Mouse (Mus musculus) forebrain, embryonic 10.5 days (tissue): ENCODE data around the gene Gabbr2. TPM values are rescaled to one million over a fixed set of nuclear protein-coding genes. Genes with fewer than 3 reads are reported as not detected.
"Not testable (repeated sequence)": the region's sequence is repeated elsewhere in the genome, so short reads cannot be mapped to it uniquely, and the experiment has no call there.

Source experiments
- DNase-seq: peaks from one replicate; pipeline ENCODE4 v3.0.0-alpha.2; 2017; ENCODE audit warnings: low spot score; ENCODE audit errors: extremely low spot score
- H3K27ac ChIP-seq: fragments of 300-500 bp; sonication (generic); 2 replicates; pipeline ENCODE4 v1.5.1; 2016; ENCODE audit warnings: mild to moderate bottlenecking
- H3K27me3 ChIP-seq: fragments of 300-500 bp; sonication (generic); 2 replicates; pipeline ENCODE4 v1.6.1; 2016; ENCODE audit warnings: mild to moderate bottlenecking; ENCODE audit not compliant: poor library complexity, severe bottlenecking
- H3K36me3 ChIP-seq: fragments of 300-500 bp; sonication (generic); replicated peaks from 2 replicates; pipeline ENCODE4 v1.6.1; 2016; ENCODE audit warnings: mild to moderate bottlenecking, moderate library complexity
- H3K4me1 ChIP-seq: fragments of 300-500 bp; sonication (generic); 2 replicates; pipeline ENCODE4 v1.6.1; 2016
- H3K4me3 ChIP-seq: fragments of 300-500 bp; sonication (generic); 2 replicates; pipeline ENCODE4 v1.5.1; 2016; ENCODE audit warnings: mild to moderate bottlenecking, moderate library complexity
- H3K9me3 ChIP-seq: fragments of 300-500 bp; sonication (generic); 2 replicates; pipeline ENCODE4 v1.6.1; 2016; ENCODE audit warnings: mild to moderate bottlenecking, moderate library complexity
- WGBS: fragments of 180-500 bp; shearing (Covaris S2); methylation state at CpG from one replicate; pipeline ENCODE4 v1.1.7; 2016; 5-methylcytosine and 5-hydroxymethylcytosine counted together
- polyA plus RNA-seq: library from polyadenylated mRNA; unstranded; fragments of >200 nt; fragmentation: Nextera tagmentation; extraction: Ambion mirVana; gene quantifications from 2 replicates; pipeline ENCODE4 v1.2.1, GENCODE M21; 2016

Gabbr2 gene
- polyA plus RNA-seq, 1 experiment from 2014 or later = 0.06 TPM

DNA sequence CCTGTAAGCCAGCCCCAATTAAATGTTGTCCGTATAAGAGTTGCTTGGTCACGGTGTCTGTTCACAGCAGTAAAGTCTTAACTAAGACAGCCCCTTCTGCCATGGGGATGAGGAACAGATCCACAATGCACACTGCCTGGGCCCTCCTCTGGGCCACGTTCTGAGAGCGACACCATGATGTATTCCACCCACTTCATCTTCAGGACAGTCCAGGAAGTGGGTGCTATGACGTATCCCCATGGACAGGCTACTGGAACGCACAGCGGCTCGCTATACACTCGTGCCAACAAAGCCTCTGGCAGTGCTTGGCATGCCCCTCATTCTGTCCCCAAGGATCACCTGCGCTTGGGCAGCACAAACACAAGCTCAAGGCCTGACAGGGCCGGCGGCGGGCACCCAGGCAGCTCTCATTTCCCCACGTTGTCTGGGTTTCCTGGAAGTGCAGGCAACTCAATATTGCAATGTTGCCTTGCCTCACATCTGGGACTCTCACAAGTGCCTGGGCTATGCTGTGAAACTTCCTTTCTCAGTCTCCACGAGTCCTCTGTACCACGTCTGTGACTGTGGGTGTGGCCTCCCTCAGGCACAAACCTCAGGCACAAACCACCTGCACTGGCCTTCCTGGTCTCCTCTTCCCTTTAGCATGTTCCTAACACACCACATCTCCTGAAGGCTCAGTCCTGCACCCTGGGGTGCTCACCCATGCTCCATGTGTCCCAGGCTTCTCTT lies 355.8 kb downstream of the Gabbr2 start:
- no peaks in the 10 kb centered on the region for H3K9me3 ChIP-seq
- H3K36me3 ChIP-seq = no peaks in the 10 kb centered on the region
- no peak for DNase-seq
- no peak overlapping the region for H3K27ac ChIP-seq
- peaks cover 5% of the 10 kb centered on the region; the same call in 1 of the 2 replicates for H3K4me1 ChIP-seq
- WGBS = 90% methylated on average over 16 of the region's 16 CpGs
- no peak overlapping the region for H3K4me3 ChIP-seq
- no peaks in the 10 kb centered on the region for H3K27me3 ChIP-seq

DNA sequence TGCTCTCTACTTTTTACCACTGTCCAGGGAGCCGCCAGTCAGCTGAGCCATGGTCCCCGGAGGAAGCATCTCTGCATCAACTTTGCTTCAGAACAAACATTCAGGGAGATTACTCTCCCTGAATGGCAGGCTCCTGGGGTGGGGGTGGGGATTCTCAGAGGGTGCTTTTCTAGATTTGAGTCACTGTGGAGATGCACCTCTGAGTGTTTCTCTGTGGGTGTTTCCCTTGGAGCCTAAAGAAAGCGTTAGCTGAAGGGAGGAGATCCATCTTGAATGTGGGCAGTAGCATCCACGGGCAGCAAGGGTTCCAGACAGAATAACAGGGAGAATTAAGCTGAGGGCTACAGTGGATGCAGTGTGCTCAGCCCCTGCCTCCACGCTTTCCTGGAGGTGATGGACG lies 356.8 kb downstream of the Gabbr2 start:
- H3K27ac ChIP-seq = no peak overlapping the region
- no peaks in the 10 kb centered on the region for H3K9me3 ChIP-seq
- no peaks in the 10 kb centered on the region for H3K27me3 ChIP-seq
- WGBS = 67% methylated on average over 6 of the region's 6 CpGs
- no peak overlapping the region for H3K4me3 ChIP-seq
- H3K36me3 ChIP-seq = no peaks in the 10 kb centered on the region
- DNase-seq = no peak
- H3K4me1 ChIP-seq = peaks cover 13% of the 10 kb centered on the region

DNA sequence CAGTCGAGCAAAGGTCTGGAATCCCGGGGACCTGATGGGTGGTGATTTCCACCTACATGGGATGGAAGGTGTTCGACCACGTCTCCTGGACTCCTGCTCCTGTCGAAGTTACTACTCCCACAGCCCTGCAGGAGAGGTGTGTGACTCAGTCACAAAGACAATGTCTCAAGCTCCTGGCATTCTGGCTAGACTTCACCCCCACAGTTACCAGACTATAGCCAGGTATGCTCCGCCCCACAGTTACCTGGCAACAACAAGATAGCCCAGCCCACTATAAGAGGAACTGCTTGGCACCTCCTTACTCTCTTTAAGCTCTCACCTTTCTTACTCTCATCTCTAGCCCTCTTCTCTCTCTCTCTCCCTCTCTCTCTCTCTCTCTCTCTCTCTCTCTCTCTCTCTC lies 358.1 kb downstream of the Gabbr2 start:
- 73% methylated on average over 6 of the region's 6 CpGs for WGBS
- H3K27ac ChIP-seq, DNase-seq: not testable (repeated sequence)

DNA sequence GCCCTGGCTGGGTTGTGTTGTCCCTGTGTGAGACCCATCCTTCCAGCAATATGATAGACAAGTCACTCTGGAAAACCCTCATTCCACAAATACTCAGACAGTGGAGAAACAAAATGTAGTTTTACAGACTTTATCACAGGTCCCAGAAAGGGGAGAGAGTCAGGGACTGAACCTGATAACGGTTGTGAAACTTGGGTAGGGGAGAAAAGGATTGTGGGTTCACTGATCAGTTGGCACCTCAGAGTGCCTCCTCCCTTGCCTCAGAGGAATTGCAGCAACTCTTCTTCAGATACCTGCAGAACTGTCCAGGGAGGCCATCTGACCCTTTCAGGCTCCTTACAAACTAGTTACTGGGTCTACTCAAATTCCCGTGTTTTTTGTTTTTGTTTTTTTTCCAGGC lies 359.2 kb downstream of the Gabbr2 start:
- H3K27ac ChIP-seq = no peak overlapping the region
- H3K27me3 ChIP-seq = no peaks in the 10 kb centered on the region
- no peaks in the 10 kb centered on the region for H3K9me3 ChIP-seq
- WGBS = 82% methylated on average over 2 of the region's 2 CpGs
- DNase-seq = no peak
- H3K4me3 ChIP-seq = no peak overlapping the region
- H3K4me1 ChIP-seq = peaks cover 28% of the 10 kb centered on the region
- H3K36me3 ChIP-seq = no peaks in the 10 kb centered on the region

More for the DNA sequence above, 358.1 kb downstream of the Gabbr2 start:
- H3K27me3 ChIP-seq, H3K4me3 ChIP-seq, H3K9me3 ChIP-seq, H3K36me3 ChIP-seq: not testable (repeated sequence)
- peaks cover 20% of the 10 kb centered on the region for H3K4me1 ChIP-seq

DNA sequence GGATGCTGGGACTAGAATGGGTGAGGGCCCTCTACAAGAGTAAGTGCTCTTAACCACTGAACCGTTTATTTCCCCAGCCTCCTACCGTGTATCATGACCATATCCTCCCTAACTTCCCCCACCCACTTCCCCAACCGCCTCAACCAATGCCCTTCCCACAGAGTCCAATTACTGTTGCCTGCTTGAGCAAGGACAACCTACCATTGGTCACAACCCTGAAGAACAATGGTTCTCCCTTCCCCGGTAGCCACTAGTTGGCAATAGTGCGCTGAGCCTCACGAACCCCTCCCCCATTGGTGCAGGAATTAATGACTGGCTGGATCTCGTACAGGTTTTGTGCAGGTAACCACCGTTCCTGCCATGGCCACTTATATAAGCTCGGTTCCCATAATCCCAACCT lies 361.3 kb downstream of the Gabbr2 start:
- Histone ChIP-seq H3K4me1 (peaks cover 30% of the 10 kb centered on the region), H3K36me3 (no peaks in the 10 kb centered on the region), H3K27ac (no peak overlapping the region), H3K9me3 (no peaks in the 10 kb centered on the region), H3K4me3 (no peak overlapping the region), H3K27me3 (no peaks in the 10 kb centered on the region)
- no peak for DNase-seq
- 60% methylated on average over 9 of the region's 9 CpGs for WGBS

DNA sequence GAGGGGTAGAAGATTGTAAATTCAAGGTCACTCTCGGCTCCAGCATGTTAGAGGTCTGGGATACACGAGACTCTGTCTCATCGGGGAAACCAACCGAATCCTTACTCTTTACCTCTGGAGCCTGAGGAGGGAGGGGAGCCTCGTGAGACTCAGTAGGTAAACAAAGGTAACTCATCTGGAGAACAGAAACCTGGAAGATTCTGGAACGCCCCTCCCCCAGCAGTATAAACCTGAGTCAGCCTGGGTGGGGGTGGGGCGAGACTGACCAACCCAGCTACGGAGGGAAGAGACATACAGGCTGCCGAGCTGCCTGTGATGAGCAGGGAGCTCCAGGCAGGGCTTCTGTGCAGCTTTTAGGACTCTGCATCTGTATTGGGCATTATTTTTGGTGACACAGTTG lies 362.8 kb downstream of the Gabbr2 start:
- no peaks in the 10 kb centered on the region for H3K36me3 ChIP-seq
- no peaks in the 10 kb centered on the region for H3K9me3 ChIP-seq
- H3K4me3 ChIP-seq = no peak overlapping the region
- no peaks in the 10 kb centered on the region for H3K27me3 ChIP-seq
- H3K27ac ChIP-seq = no peak overlapping the region
- DNase-seq = no peak
- 60% methylated on average over 9 of the region's 9 CpGs for WGBS
- H3K4me1 ChIP-seq = peaks cover 25% of the 10 kb centered on the region

DNA sequence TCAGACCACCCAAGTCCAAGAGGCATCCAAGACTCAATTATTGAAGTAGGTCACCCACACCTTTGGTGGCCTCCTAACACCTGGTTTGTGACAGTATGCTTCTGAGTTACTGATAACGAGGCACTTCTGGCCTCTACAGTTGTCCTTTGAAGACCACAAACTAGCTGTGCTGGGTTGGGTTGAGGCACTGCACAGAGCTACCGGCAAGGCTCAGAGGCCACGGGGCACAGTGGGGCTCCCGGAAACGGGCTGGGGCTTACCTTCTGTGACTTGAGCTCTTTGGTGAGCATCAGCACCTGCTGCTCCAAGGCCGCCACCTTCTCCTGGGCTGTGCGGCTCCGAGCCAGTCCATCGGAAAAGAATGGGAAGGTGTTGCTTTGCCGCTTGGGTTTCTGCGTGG lies 363.6 kb downstream of the Gabbr2 start:
- no peaks in the 10 kb centered on the region for H3K36me3 ChIP-seq
- no peaks in the 10 kb centered on the region for H3K27me3 ChIP-seq
- no peak overlapping the region for H3K27ac ChIP-seq
- peaks cover 25% of the 10 kb centered on the region for H3K4me1 ChIP-seq
- DNase-seq = no peak
- no peaks in the 10 kb centered on the region for H3K9me3 ChIP-seq
- H3K4me3 ChIP-seq = no peak overlapping the region
- 83% methylated on average over 11 of the region's 11 CpGs for WGBS

DNA sequence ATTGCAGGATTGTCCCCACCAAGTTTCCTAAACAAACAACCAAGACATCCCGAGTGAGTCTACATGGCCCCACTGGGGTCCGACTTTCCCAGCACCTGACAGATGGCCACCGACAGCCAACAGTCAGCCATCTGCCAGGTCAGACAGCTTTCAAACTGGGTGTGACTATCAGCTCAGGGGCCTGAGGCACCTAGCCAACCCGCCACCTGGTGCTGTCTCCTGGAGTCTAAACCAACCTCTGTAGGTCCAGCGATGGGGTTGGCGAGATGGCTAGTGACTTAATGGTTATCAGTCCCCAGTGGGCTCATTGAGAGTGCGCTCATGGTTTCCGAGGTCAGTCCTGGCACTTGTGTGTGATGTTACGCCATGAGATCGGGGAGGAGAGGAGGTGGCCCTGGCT lies 366.6 kb downstream of the Gabbr2 start:
- H3K36me3 ChIP-seq = no peaks in the 10 kb centered on the region
- H3K9me3 ChIP-seq = no peaks in the 10 kb centered on the region
- peaks cover 25% of the 10 kb centered on the region for H3K4me1 ChIP-seq
- 91% methylated on average over 10 of the region's 10 CpGs for WGBS
- H3K27ac ChIP-seq = no peak overlapping the region
- no peak overlapping the region for H3K4me3 ChIP-seq
- DNase-seq = no peak
- H3K27me3 ChIP-seq = peaks cover 16% of the 10 kb centered on the region

DNA sequence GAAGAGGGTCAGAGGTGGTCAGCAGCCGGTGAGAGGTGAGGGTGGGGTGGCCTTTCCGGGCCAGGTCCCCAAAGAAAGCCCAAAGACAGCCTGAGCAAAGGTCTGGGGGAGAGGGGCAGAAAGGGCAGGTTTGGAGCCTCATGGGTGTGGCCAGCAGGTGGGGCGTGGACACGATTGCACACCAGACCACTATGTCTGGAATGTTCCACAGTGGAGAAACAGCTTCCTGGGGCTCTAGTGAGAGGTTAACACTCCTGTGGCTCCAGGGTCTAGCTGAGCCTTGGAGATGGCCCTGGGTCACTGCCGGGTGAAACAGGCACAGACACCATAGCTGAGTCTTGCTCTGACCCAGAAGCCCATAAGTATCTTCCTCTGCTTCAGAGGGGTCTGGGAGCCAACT lies 368.7 kb downstream of the Gabbr2 start:
- no peaks in the 10 kb centered on the region for H3K36me3 ChIP-seq
- H3K27me3 ChIP-seq = peaks cover 30% of the 10 kb centered on the region
- WGBS = 81% methylated on average over 5 of the region's 5 CpGs
- no peak overlapping the region for H3K4me3 ChIP-seq
- no peaks in the 10 kb centered on the region for H3K9me3 ChIP-seq
- no peak overlapping the region for H3K27ac ChIP-seq
- no peak for DNase-seq
- H3K4me1 ChIP-seq = peaks cover 15% of the 10 kb centered on the region

DNA sequence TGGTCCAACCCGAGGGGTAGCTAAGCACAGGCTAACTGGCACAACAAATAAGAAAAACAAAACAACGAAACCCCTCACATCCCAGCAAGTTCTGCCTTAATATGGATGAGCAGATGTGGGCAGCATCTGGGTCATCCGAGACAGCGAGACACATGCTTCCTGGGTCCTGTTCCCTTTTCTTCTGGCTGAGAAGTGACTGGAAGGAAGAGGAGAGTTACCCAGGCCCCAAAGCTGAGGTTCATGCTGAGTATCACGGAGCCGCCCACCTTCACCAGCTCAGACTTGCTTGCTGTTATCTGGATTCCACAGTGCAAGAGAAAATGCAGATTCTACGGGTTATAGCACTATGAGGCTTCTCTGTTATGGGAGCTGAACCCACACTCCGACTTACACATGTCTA lies 370.7 kb downstream of the Gabbr2 start:
- WGBS = 80% methylated on average over 8 of the region's 8 CpGs
- Histone ChIP-seq H3K36me3 (no peaks in the 10 kb centered on the region), H3K4me3 (peak overlapping the region; percentile 49; the same call in 1 of the 2 replicates), H3K27me3 (peaks cover 30% of the 10 kb centered on the region), H3K9me3 (no peaks in the 10 kb centered on the region), H3K4me1 (peaks cover 10% of the 10 kb centered on the region), H3K27ac (peak overlapping the region; percentile 72; the same call in 1 of the 2 replicates)
- DNase-seq = no peak

DNA sequence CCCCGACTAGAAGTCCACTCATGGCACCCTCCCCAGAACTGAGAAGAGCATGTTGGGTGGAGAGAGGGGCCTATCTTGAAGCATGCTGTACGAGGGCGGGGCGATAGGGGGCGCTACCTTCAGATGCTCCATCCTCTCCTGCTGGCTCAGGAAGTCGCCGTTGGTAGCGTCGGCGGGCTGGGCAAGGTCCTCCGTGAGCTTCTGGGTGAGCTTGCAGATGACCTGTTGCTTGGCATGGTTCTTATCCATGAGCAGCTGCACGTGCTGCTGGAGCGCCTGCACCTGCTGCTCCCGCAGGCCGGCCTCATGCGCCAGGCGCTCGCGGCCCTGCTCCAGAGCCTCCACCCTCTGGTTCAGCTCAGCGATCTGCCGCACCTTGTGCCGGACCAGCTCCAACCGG lies 371.3 kb downstream of the Gabbr2 start:
- Histone ChIP-seq H3K9me3 (no peaks in the 10 kb centered on the region), H3K4me3 (peak overlapping the region; percentile 49), H3K4me1 (peaks cover 10% of the 10 kb centered on the region), H3K27me3 (peaks cover 30% of the 10 kb centered on the region), H3K36me3 (no peaks in the 10 kb centered on the region), H3K27ac (peak overlapping the region; percentile 72)
- 10% methylated on average over 23 of the region's 23 CpGs for WGBS
- peak; percentile 51 for DNase-seq

DNA sequence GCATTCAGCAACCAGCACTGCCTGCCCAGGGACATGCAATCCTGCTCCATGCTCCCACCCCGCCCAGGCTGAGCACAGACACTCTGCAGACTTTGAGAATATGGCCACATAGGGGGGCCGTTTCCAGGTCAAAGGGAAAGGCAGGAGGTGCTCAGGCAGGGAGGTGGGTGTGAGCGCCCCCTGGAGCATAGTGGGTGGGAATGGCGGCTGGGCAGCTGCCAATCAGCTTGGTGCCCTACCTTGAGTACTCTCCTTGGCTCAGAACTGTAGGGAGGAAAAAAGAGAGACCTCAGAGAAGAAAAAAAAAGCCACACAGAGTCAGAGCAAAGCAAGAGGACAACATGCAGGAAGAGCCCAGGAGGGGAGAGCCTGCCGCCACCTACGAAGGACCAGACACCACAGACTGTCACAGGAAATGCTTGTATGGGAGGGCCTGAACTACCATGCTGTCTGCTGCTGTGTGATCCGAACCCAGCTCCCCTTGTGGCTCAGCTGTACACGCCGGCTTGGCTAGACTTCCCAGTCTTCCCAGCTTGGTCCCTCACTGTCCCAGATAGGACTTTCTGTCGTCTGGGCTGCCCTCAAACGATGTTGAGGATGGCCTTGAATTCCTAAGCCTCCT lies 373.4 kb downstream of the Gabbr2 start:
- H3K4me3 ChIP-seq = no peak overlapping the region
- H3K27me3 ChIP-seq = peaks cover 46% of the 10 kb centered on the region
- H3K4me1 ChIP-seq = peaks cover 14% of the 10 kb centered on the region
- WGBS = 65% methylated on average over 11 of the region's 11 CpGs
- H3K27ac ChIP-seq = no peak overlapping the region
- no peaks in the 10 kb centered on the region for H3K36me3 ChIP-seq
- H3K9me3 ChIP-seq = no peaks in the 10 kb centered on the region
- no peak for DNase-seq

DNA sequence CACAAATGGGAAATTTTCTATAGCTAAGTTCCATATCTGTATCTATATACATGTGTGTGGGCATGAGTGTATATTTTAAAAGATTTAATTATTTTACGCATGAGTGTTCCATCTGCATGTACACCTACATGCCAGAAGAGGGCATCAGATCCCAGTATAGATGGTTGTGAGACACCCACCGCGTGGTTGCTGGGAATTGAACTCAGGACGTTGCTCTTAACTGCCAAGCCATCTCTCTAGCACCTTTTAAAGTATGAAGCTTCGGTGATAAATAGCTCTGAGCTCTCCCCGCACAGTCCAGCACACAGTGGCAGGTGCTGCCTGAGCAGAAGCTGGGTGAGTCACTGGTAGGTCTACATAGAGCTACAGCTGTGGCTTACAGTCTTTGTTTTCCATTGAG lies 374.3 kb downstream of the Gabbr2 start:
- H3K9me3 ChIP-seq = no peaks in the 10 kb centered on the region
- no peaks in the 10 kb centered on the region for H3K36me3 ChIP-seq
- H3K27ac ChIP-seq = no peak overlapping the region
- peaks cover 14% of the 10 kb centered on the region for H3K4me1 ChIP-seq
- 76% methylated on average over 6 of the region's 6 CpGs for WGBS
- no peak overlapping the region for H3K4me3 ChIP-seq
- DNase-seq = no peak
- peaks cover 46% of the 10 kb centered on the region for H3K27me3 ChIP-seq
